Mouse (Mus musculus): Measurements from ENCODE around the gene Gm13283. TPM values are rescaled to one million over a fixed set of nuclear protein-coding genes. Genes with fewer than 3 reads are reported as not detected.
"Not testable (repeated sequence)": the region's sequence is repeated elsewhere in the genome, so short reads cannot be mapped to it uniquely, and the experiment has no call there.

Gene Gm13283
- polyA plus RNA-seq, 1 experiment from 2014 or later = 0.49 TPM

- no peaks in the 10 kb centered on the region for H3K36me3 ChIP-seq (ENCODE audit: control insufficient read depth, insufficient read depth, low read length)
- no peak for ATAC-seq (ENCODE audit: insufficient number of reproducible peaks, insufficient read depth, low FRiP score, low read depth)
- H3K27me3 ChIP-seq (ENCODE audit: control insufficient read depth, insufficient read depth, low read length) = no peaks in the 10 kb centered on the region
- H3K4me3 ChIP-seq (ENCODE audit: control insufficient read depth in 1 of 2, insufficient read depth in 1 of 2, low read depth in 1 of 2, low read length in 2 of 2) = no peak overlapping the region
- 0% methylated on average over 1 of the region's 1 CpGs for WGBS
- no peak overlapping the region for H3K27ac ChIP-seq (replicated peaks in 1 of 2; ENCODE audit: control insufficient read depth in 1 of 2, insufficient read depth in 1 of 2, low read depth in 2 of 2, low read length in 2 of 2)
- H3K4me1 ChIP-seq (ENCODE audit: control insufficient read depth in 2 of 2, insufficient read depth in 2 of 2, low read length in 2 of 2) = no peaks in the 10 kb centered on the region
- H3K9me3 ChIP-seq (ENCODE audit: control insufficient read depth, low read length) = no peaks in the 10 kb centered on the region
- H3K4me2 ChIP-seq (ENCODE audit: low read length) = no peak overlapping the region
- H3K9ac ChIP-seq (ENCODE audit: low read length) = no peak overlapping the region
Observed at GRCm38 (mm10) chr4:88727324-88727723, 32.6 kb upstream of the Gm13283 start.

- H3K4me3 ChIP-seq (ENCODE audit: control insufficient read depth in 1 of 2, insufficient read depth in 1 of 2, low read depth in 1 of 2, low read length in 2 of 2) = no peak overlapping the region
- H3K4me2 ChIP-seq (ENCODE audit: low read length) = no peak overlapping the region
- no peaks in the 10 kb centered on the region for H3K36me3 ChIP-seq (ENCODE audit: control insufficient read depth, insufficient read depth, low read length)
- no peak overlapping the region for H3K27ac ChIP-seq (replicated peaks in 1 of 2; ENCODE audit: control insufficient read depth in 1 of 2, insufficient read depth in 1 of 2, low read depth in 2 of 2, low read length in 2 of 2)
- no peaks in the 10 kb centered on the region for H3K9me3 ChIP-seq (ENCODE audit: control insufficient read depth, low read length)
- no peaks in the 10 kb centered on the region for H3K27me3 ChIP-seq (ENCODE audit: control insufficient read depth, insufficient read depth, low read length)
- 5% methylated on average over 2 of the region's 2 CpGs for WGBS
- ATAC-seq (ENCODE audit: insufficient number of reproducible peaks, insufficient read depth, low FRiP score, low read depth) = no peak
- H3K9ac ChIP-seq (ENCODE audit: low read length) = no peak overlapping the region
- peaks cover 0 to 3% of the 10 kb centered on the region in 2 experiments; a peak in 2 of 4 replicates for H3K4me1 ChIP-seq (ENCODE audit: control insufficient read depth in 2 of 2, insufficient read depth in 2 of 2, low read length in 2 of 2)
Observed at GRCm38 (mm10) chr4:88738480-88738879, 21.4 kb upstream of the Gm13283 start.

- Histone ChIP-seq H3K27ac (replicated peaks in 1 of 2; ENCODE audit: control insufficient read depth in 1 of 2, insufficient read depth in 1 of 2, low read depth in 2 of 2, low read length in 2 of 2) (no peak overlapping the region), H3K36me3 (ENCODE audit: control insufficient read depth, insufficient read depth, low read length) (no peaks in the 10 kb centered on the region), H3K4me2 (ENCODE audit: low read length) (no peak overlapping the region), H3K4me3 (ENCODE audit: control insufficient read depth in 1 of 2, insufficient read depth in 1 of 2, low read depth in 1 of 2, low read length in 2 of 2) (no peak overlapping the region), H3K27me3 (ENCODE audit: control insufficient read depth, insufficient read depth, low read length) (no peaks in the 10 kb centered on the region), H3K4me1 (ENCODE audit: control insufficient read depth in 2 of 2, insufficient read depth in 2 of 2, low read length in 2 of 2) (peaks cover 0 to 3% of the 10 kb centered on the region in 2 experiments; a peak in 2 of 4 replicates), H3K9ac (ENCODE audit: low read length) (no peak overlapping the region), H3K9me3 (ENCODE audit: control insufficient read depth, low read length) (no peaks in the 10 kb centered on the region)
- ATAC-seq (ENCODE audit: insufficient number of reproducible peaks, insufficient read depth, low FRiP score, low read depth) = no peak
- 83% methylated on average over 6 of the region's 6 CpGs for WGBS
Observed at GRCm38 (mm10) chr4:88739036-88739435, 20.9 kb upstream of the Gm13283 start.

GRCm38 (mm10) chr4:88741426-88741825 lies 18.5 kb upstream of the Gm13283 start:
- Histone ChIP-seq H3K4me2 (ENCODE audit: low read length) (no peak overlapping the region), H3K9me3 (ENCODE audit: control insufficient read depth, low read length) (no peaks in the 10 kb centered on the region), H3K4me3 (ENCODE audit: control insufficient read depth in 1 of 2, insufficient read depth in 1 of 2, low read depth in 1 of 2, low read length in 2 of 2) (no peak overlapping the region), H3K4me1 (ENCODE audit: control insufficient read depth in 2 of 2, insufficient read depth in 2 of 2, low read length in 2 of 2) (peaks cover 0 to 3% of the 10 kb centered on the region in 2 experiments; a peak in 2 of 4 replicates), H3K9ac (ENCODE audit: low read length) (no peak overlapping the region), H3K27ac (replicated peaks in 1 of 2; ENCODE audit: control insufficient read depth in 1 of 2, insufficient read depth in 1 of 2, low read depth in 2 of 2, low read length in 2 of 2) (no peak overlapping the region), H3K27me3 (ENCODE audit: control insufficient read depth, insufficient read depth, low read length) (no peaks in the 10 kb centered on the region), H3K36me3 (ENCODE audit: control insufficient read depth, insufficient read depth, low read length) (no peaks in the 10 kb centered on the region)
- 77% methylated on average over 4 of the region's 4 CpGs for WGBS
- no peak for ATAC-seq (ENCODE audit: insufficient number of reproducible peaks, insufficient read depth, low FRiP score, low read depth)

GRCm38 (mm10) chr4:88742771-88743371 lies 17.0 kb upstream of the Gm13283 start:
- Histone ChIP-seq H3K4me3 (ENCODE audit: control insufficient read depth in 1 of 2, insufficient read depth in 1 of 2, low read depth in 1 of 2, low read length in 2 of 2) (no peak overlapping the region), H3K27me3 (ENCODE audit: control insufficient read depth, insufficient read depth, low read length) (no peaks in the 10 kb centered on the region), H3K4me1 (ENCODE audit: control insufficient read depth in 2 of 2, insufficient read depth in 2 of 2, low read length in 2 of 2) (peaks cover 0 to 1% of the 10 kb centered on the region in 2 experiments; a peak in 2 of 4 replicates), H3K9me3 (ENCODE audit: control insufficient read depth, low read length) (no peaks in the 10 kb centered on the region), H3K4me2 (ENCODE audit: low read length) (no peak overlapping the region), H3K9ac (ENCODE audit: low read length) (no peak overlapping the region), H3K36me3 (ENCODE audit: control insufficient read depth, insufficient read depth, low read length) (no peaks in the 10 kb centered on the region), H3K27ac (replicated peaks in 1 of 2; ENCODE audit: control insufficient read depth in 1 of 2, insufficient read depth in 1 of 2, low read depth in 2 of 2, low read length in 2 of 2) (no peak overlapping the region)
- ATAC-seq (ENCODE audit: insufficient number of reproducible peaks, insufficient read depth, low FRiP score, low read depth) = no peak
- whole genome bisulfite sequencing = 70% methylated on average over 7 of the region's 7 CpGs

- WGBS = 62% methylated on average over 3 of the region's 3 CpGs
- H3K36me3 ChIP-seq (ENCODE audit: control insufficient read depth, insufficient read depth, low read length) = no peaks in the 10 kb centered on the region
- H3K4me2 ChIP-seq (ENCODE audit: low read length) = no peak overlapping the region
- no peaks in the 10 kb centered on the region for H3K4me1 ChIP-seq (ENCODE audit: control insufficient read depth in 2 of 2, insufficient read depth in 2 of 2, low read length in 2 of 2)
- no peak overlapping the region for H3K4me3 ChIP-seq (ENCODE audit: control insufficient read depth in 1 of 2, insufficient read depth in 1 of 2, low read depth in 1 of 2, low read length in 2 of 2)
- H3K9ac ChIP-seq (ENCODE audit: low read length) = no peak overlapping the region
- no peak overlapping the region for H3K27ac ChIP-seq (replicated peaks in 1 of 2; ENCODE audit: control insufficient read depth in 1 of 2, insufficient read depth in 1 of 2, low read depth in 2 of 2, low read length in 2 of 2)
- no peaks in the 10 kb centered on the region for H3K9me3 ChIP-seq (ENCODE audit: control insufficient read depth, low read length)
- no peak for ATAC-seq (ENCODE audit: insufficient number of reproducible peaks, insufficient read depth, low FRiP score, low read depth)
- no peaks in the 10 kb centered on the region for H3K27me3 ChIP-seq (ENCODE audit: control insufficient read depth, insufficient read depth, low read length)
Observed at GRCm38 (mm10) chr4:88744207-88744606, 15.7 kb upstream of the Gm13283 start.

GRCm38 (mm10) chr4:88749926-88750325 lies 10.0 kb upstream of the Gm13283 start:
- H3K9ac ChIP-seq (ENCODE audit: low read length) = no peak overlapping the region
- ATAC-seq (ENCODE audit: insufficient number of reproducible peaks, insufficient read depth, low FRiP score, low read depth) = no peak
- no peaks in the 10 kb centered on the region for H3K27me3 ChIP-seq (ENCODE audit: control insufficient read depth, insufficient read depth, low read length)
- H3K27ac ChIP-seq (replicated peaks in 1 of 2; ENCODE audit: control insufficient read depth in 1 of 2, insufficient read depth in 1 of 2, low read depth in 2 of 2, low read length in 2 of 2) = no peak overlapping the region
- H3K4me3 ChIP-seq (ENCODE audit: control insufficient read depth in 1 of 2, insufficient read depth in 1 of 2, low read depth in 1 of 2, low read length in 2 of 2) = no peak overlapping the region
- WGBS = 59% methylated on average over 6 of the region's 6 CpGs
- H3K4me1 ChIP-seq (ENCODE audit: control insufficient read depth in 2 of 2, insufficient read depth in 2 of 2, low read length in 2 of 2) = no peaks in the 10 kb centered on the region
- no peak overlapping the region for H3K4me2 ChIP-seq (ENCODE audit: low read length)
- H3K9me3 ChIP-seq (ENCODE audit: control insufficient read depth, low read length) = no peaks in the 10 kb centered on the region
- H3K36me3 ChIP-seq (ENCODE audit: control insufficient read depth, insufficient read depth, low read length) = no peaks in the 10 kb centered on the region

GRCm38 (mm10) chr4:88754818-88755340 lies 5.0 kb upstream of the Gm13283 start, which contains the start of gene Gm13271:
Gene Gm13271, plus strand, starts transcription at chr4:88754868.
- not testable (repeated sequence) for H3K27ac ChIP-seq (replicated peaks in 1 of 2; ENCODE audit: control insufficient read depth in 1 of 2, insufficient read depth in 1 of 2, low read depth in 2 of 2, low read length in 2 of 2); H3K9me3 ChIP-seq (ENCODE audit: control insufficient read depth, low read length); H3K4me3 ChIP-seq (ENCODE audit: control insufficient read depth in 1 of 2, insufficient read depth in 1 of 2, low read depth in 1 of 2, low read length in 2 of 2); H3K27me3 ChIP-seq (ENCODE audit: control insufficient read depth, insufficient read depth, low read length); H3K36me3 ChIP-seq (ENCODE audit: control insufficient read depth, insufficient read depth, low read length); H3K4me1 ChIP-seq (ENCODE audit: control insufficient read depth in 2 of 2, insufficient read depth in 2 of 2, low read length in 2 of 2); H3K9ac ChIP-seq (ENCODE audit: low read length); ATAC-seq (ENCODE audit: insufficient number of reproducible peaks, insufficient read depth, low FRiP score, low read depth)
- WGBS = 61% methylated on average over 15 of the region's 15 CpGs
- H3K4me2 ChIP-seq (ENCODE audit: low read length) = peak within 1 kb of the TSS; percentile 73; the same call in 1 of the 2 replicates

Measured in heart, embryonic 14.5 days (tissue).